In genomic region chr3:129612311-129613097, GRCm38 (mm10) we compare ENCODE assay signal across 8 mouse cellular contexts.
DNase-seq lines count a peak whose midpoint lies in the region; ATAC-seq and TF ChIP-seq lines count a peak whose summit lies in the region.

No protein-coding gene starts in this region.

- no peaks in the 10 kb centered on the region for H3K9me3 ChIP-seq in hindbrain, postnatal 0 days (ENCODE audit: low read length)
- H3K9me3 ChIP-seq in midbrain, embryonic 16.5 days (replicated peaks; ENCODE audit: control insufficient read depth, low read length, poor library complexity, severe bottlenecking) = no peaks in the 10 kb centered on the region
- no peaks in the 10 kb centered on the region for H3K9me3 ChIP-seq in kidney, embryonic 16.5 days (ENCODE audit: low read length)

- 59% methylated on average over 25 of the region's 25 CpGs for WGBS in hindbrain, postnatal 0 days
- WGBS in midbrain, embryonic 16.5 days = 82% methylated on average over 25 of the region's 25 CpGs
- 83% methylated on average over 25 of the region's 25 CpGs for WGBS in kidney, embryonic 16.5 days

- TF ChIP-seq CTCF in hindbrain, postnatal 0 days (IDR thresholded peaks at IDR 0.05; ENCODE audit: low read depth) = no peak

- H3K4me3 ChIP-seq in hindbrain, postnatal 0 days (ENCODE audit: low read length) = peak overlapping the region; percentile 0; the same call in 1 of the 2 replicates
- no peak overlapping the region for H3K4me3 ChIP-seq in midbrain, embryonic 16.5 days (ENCODE audit: low read depth, low read length)
- H3K4me3 ChIP-seq in kidney, embryonic 16.5 days (ENCODE audit: low read length) = no peak overlapping the region

- no peaks in the 10 kb centered on the region for H3K27me3 ChIP-seq in hindbrain, postnatal 0 days (ENCODE audit: insufficient read depth, low read length)
- no peaks in the 10 kb centered on the region for H3K27me3 ChIP-seq in midbrain, embryonic 16.5 days (ENCODE audit: control insufficient read depth, insufficient read depth, low read depth, low read length)
- no peaks in the 10 kb centered on the region for H3K27me3 ChIP-seq in kidney, embryonic 16.5 days (ENCODE audit: insufficient read depth, low read length)

- H3K36me3 ChIP-seq in hindbrain, postnatal 0 days (ENCODE audit: insufficient read depth, low read length) = no peaks in the 10 kb centered on the region
- peaks cover 4% of the 10 kb centered on the region; the same call in 1 of the 2 replicates for H3K36me3 ChIP-seq in midbrain, embryonic 16.5 days (ENCODE audit: control insufficient read depth, insufficient read depth, low read length)
- 0 out of 2 replicates have a peak, but pooled peaks cover 17% of the 10 kb centered on the region for H3K36me3 ChIP-seq in kidney, embryonic 16.5 days (ENCODE audit: insufficient read depth, low read length)

- H3K27ac ChIP-seq in hindbrain, postnatal 0 days = no peak overlapping the region
- H3K27ac ChIP-seq in midbrain, embryonic 16.5 days (ENCODE audit: low read length) = no peak overlapping the region
- H3K27ac ChIP-seq in kidney, embryonic 16.5 days (ENCODE audit: low read length) = no peak overlapping the region; the same call in 1 of the 2 replicates

- no peak overlapping the region for H3K9ac ChIP-seq in hindbrain, postnatal 0 days (replicated peaks; ENCODE audit: low read length)
- no peak overlapping the region for H3K9ac ChIP-seq in midbrain, embryonic 16.5 days (ENCODE audit: low read depth, low read length)
- no peak overlapping the region for H3K9ac ChIP-seq in kidney, embryonic 16.5 days (replicated peaks; ENCODE audit: low read length)

- H3K4me2 ChIP-seq in hindbrain, postnatal 0 days (ENCODE audit: low read depth, low read length) = peak overlapping the region; percentile 46
- H3K4me2 ChIP-seq in midbrain, embryonic 16.5 days (ENCODE audit: low read length) = no peak overlapping the region
- no peak overlapping the region for H3K4me2 ChIP-seq in kidney, embryonic 16.5 days (replicated peaks; ENCODE audit: low read depth, low read length)

- ATAC-seq in hindbrain, postnatal 0 days = peak; percentile 87
- 0 out of 2 replicates have a peak, but pooled peaks have one; percentile 36 for ATAC-seq in midbrain, embryonic 16.5 days
- ATAC-seq in kidney, embryonic 16.5 days (ENCODE audit: low FRiP score, low TSS enrichment) = no peak

- intact Hi-C loops in heart, postnatal 14 days (cut with DNase I) = no loop called here

- peak; percentile 85 for DNase-seq in heart, adult 11 months
- no peak for DNase-seq in heart, postnatal 14 days
- DNase-seq in right cerebral cortex, postnatal 4 days = peak; percentile 8
- no peak for DNase-seq in right cerebral cortex, postnatal 25 days
- peak; percentile 65 for DNase-seq in hindbrain, postnatal 0 days (ENCODE audit: low spot score)
- no peak for DNase-seq in adrenal gland, adult (ENCODE audit: inconsistent age in 2 of 2, low spot score in 1 of 2)

- no peaks in the 10 kb centered on the region for H3K4me1 ChIP-seq in hindbrain, postnatal 0 days (ENCODE audit: insufficient read depth, low read length)
- no peaks in the 10 kb centered on the region for H3K4me1 ChIP-seq in midbrain, embryonic 16.5 days (ENCODE audit: control insufficient read depth, insufficient read depth, low read length)
- H3K4me1 ChIP-seq in kidney, embryonic 16.5 days (ENCODE audit: insufficient read depth, low read length) = peaks cover 10% of the 10 kb centered on the region; the same call in 1 of the 2 replicates

Comparison
In these comparisons a context has a peak if more than half of its experiments do, and no peak if none do; other contexts are left out.
1. DNase-seq: peak in heart, adult 11 months (single experiment), right cerebral cortex, postnatal 4 days (single experiment) and hindbrain, postnatal 0 days (single experiment); none in heart, postnatal 14 days (0 of 2), right cerebral cortex, postnatal 25 days (single experiment) and adrenal gland, adult (0 of 2).